Mouse (Mus musculus) embryonic fibroblast, embryonic 13.5 days (primary cell): ENCODE data around the gene Grrp1.

ENCODE experiments used
- CTCF ChIP-seq: IDR thresholded peaks from 2 replicates; pipeline ENCODE4 v1.5.1; 2011; ENCODE audit warnings: mild to moderate bottlenecking, control low read depth, low read length, moderate library complexity, borderline replicate concordance; ENCODE audit not compliant: insufficient read depth
- POLR2A ChIP-seq: IDR thresholded peaks from 2 replicates; pipeline ENCODE4 v1.6.1; 2011; ENCODE audit warnings: low read depth, mild to moderate bottlenecking, control low read depth, low read length, moderate library complexity

DNA sequence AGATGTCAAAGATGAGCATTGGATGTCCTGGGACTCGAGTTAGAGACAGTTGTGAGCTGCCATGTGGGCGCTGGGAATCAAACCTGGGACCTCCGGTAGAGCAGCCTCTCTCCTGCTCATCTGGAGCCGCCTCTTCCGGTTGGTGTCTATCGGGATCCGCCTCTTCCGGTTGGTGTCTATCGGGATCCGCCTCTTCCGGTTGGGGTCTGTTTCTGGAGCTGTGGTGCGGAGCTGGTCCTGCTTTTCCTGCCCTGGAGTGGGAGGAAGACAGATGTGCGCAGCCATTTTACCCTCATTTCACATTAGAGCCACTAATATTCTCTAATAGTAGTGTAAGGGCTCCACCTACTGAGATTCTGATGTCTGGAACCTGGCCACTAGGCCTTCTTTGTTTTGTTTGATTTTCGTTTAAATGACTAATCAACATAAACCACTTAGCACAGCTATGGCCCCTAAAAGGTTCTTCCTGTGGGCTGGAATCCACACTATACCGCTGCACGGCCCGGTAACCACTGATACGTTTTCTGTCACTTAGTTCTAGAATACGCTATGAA lies 14.3 kb upstream of the Grrp1 start:
- TF ChIP-seq CTCF, result no peak
- no peak for TF ChIP-seq POLR2A
